Mouse (Mus musculus) heart, embryonic 10.5 days (tissue): ENCODE data around the gene Gm12184. TPM values are rescaled to one million over a fixed set of nuclear protein-coding genes. Genes with fewer than 3 reads are reported as not detected.

ENCODE experiments used
- DNase-seq: peaks from one replicate; pipeline ENCODE4 v3.0.0-alpha.2; 2017; ENCODE audit warnings: low spot score
- H3K27ac ChIP-seq: fragments of 300-500 bp; sonication (generic); 2 replicates; pipeline ENCODE4 v1.5.1; 2016; ENCODE audit warnings: mild to moderate bottlenecking
- H3K27me3 ChIP-seq: fragments of 300-500 bp; sonication (generic); 2 replicates; pipeline ENCODE4 v1.6.1; 2016; ENCODE audit warnings: mild to moderate bottlenecking; ENCODE audit not compliant: poor library complexity, insufficient read depth, severe bottlenecking
- H3K36me3 ChIP-seq: fragments of 300-500 bp; sonication (generic); 2 replicates; pipeline ENCODE4 v1.6.1; 2016; ENCODE audit warnings: mild to moderate bottlenecking, moderate library complexity
- H3K4me1 ChIP-seq: fragments of 300-500 bp; sonication (generic); 2 replicates; pipeline ENCODE4 v1.6.1; 2016; ENCODE audit warnings: mild to moderate bottlenecking
- H3K4me3 ChIP-seq: fragments of 300-500 bp; sonication (generic); 2 replicates; pipeline ENCODE4 v1.5.1; 2016; ENCODE audit warnings: mild to moderate bottlenecking, moderate library complexity
- H3K9me3 ChIP-seq: fragments of 300-500 bp; sonication (generic); 2 replicates; pipeline ENCODE4 v1.6.1; 2016; ENCODE audit warnings: mild to moderate bottlenecking, moderate library complexity
- WGBS: fragments of 180-500 bp; shearing (Covaris S2); methylation state at CpG from one replicate; pipeline ENCODE4 v1.1.7; 2016; 5-methylcytosine and 5-hydroxymethylcytosine counted together
- polyA plus RNA-seq: library from polyadenylated mRNA; unstranded; fragments of >200 nt; fragmentation: Nextera tagmentation; extraction: Ambion mirVana; gene quantifications from 2 replicates; pipeline ENCODE4 v1.2.1, GENCODE M21; 2016

Gm12184 gene
- polyA plus RNA-seq, 1 experiment from 2014 or later: 1.9 TPM

DNA sequence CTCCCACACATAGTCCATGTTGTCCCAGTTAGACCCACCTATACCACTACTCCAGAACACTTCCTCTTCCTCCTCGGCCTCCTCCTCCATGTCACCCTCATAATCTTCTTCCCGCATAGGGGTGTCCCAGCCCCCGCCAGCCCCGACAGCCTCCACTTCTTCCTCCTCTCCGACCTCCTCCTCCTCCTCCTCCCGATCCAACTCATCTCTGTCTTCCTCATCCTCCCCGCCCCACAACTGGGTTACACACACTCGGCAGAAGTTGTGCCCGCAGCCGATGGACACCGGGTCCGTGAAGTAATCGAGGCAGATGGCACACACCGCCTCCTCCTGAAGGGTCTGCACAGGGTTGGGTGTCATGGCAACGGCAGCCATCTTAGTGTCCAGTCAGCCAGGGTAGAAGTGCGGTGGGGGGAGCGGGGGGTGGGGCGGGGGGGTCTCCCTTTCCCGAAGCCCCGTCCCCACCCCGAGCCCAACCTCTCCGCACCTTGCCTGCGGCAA is 10.1 kb downstream of the Gm12184 start:
- WGBS: 5% methylated on average over 23 of the region's 23 CpGs
- Histone ChIP-seq H3K4me3 (peak overlapping the region; percentile 95), H3K4me1 (peaks cover 15% of the 10 kb centered on the region), H3K36me3 (peaks cover 34% of the 10 kb centered on the region), H3K27ac (peak overlapping the region; percentile 97), H3K27me3 (no peaks in the 10 kb centered on the region), H3K9me3 (no peaks in the 10 kb centered on the region)
- DNase-seq: peak; percentile 86

DNA sequence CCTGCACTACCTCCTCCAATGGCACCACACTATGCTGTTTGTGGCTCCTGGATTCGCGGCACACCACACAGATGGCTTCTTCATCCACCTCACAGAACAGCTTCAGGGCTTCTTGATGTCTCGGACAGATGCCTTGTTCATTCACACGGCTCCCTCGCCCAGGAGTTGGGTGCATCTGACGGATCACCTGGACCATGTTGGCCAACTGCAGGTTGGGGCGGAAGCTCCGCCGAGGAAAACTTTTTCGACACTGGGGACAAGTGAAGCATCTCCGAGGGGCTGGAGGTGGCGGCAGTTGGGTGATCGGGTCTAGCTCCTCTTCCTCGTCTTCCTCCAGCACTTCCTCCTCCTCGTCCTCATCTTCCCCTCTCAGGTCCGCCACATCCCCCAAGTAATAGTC is 10.6 kb downstream of the Gm12184 start:
- DNase-seq: no peak
- Histone ChIP-seq H3K36me3 (peaks cover 39% of the 10 kb centered on the region), H3K27ac (peak overlapping the region; percentile 97; the same call in 1 of the 2 replicates), H3K9me3 (no peaks in the 10 kb centered on the region), H3K27me3 (no peaks in the 10 kb centered on the region), H3K4me3 (peak overlapping the region; percentile 95), H3K4me1 (peaks cover 15% of the 10 kb centered on the region)
- 79% methylated on average over 16 of the region's 16 CpGs for WGBS

DNA sequence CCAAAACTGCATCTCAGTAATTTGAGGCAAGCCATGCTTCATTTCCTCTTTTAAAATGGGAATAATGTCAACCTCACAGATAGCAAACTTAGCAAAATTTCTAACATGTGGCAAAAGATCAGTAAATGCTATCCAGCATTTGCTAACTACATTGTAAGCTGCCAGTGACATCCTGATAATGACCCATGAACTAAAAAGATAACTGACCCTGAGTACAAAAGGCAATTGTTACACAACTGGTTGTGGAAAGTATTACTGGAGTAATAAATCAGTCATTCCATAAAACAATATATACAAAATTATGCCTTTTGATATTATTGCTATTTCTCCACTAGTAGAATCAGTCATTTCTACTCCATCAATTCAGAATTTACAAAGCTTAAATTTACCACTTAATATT is 12.7 kb downstream of the Gm12184 start:
- no peak for DNase-seq
- Histone ChIP-seq H3K27me3 (no peaks in the 10 kb centered on the region), H3K27ac (no peak overlapping the region), H3K4me1 (peaks cover 15% of the 10 kb centered on the region), H3K36me3 (peaks cover 58% of the 10 kb centered on the region), H3K9me3 (no peaks in the 10 kb centered on the region), H3K4me3 (no peak overlapping the region)

DNA sequence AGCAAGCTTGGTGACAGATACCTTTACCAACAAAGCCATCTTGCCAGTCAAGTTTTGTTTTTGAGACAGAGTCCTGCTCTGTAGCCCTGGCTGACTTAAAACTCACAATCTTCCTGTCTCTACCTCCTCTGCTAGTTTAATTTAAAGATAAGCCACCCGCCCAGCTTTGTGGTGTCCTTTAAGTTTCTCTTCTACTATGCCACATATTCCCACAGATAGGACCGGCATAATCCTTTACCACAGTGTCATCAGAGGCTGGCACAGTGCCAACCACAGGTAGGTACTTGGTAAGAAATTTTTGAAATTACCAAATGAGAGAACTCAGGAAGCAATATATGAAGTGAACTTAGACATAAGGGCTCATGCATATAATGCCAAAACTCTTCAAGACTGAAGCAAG is 16.3 kb downstream of the Gm12184 start:
- Histone ChIP-seq H3K27ac (no peak overlapping the region), H3K27me3 (no peaks in the 10 kb centered on the region), H3K4me3 (no peak overlapping the region), H3K9me3 (no peaks in the 10 kb centered on the region), H3K36me3 (peaks cover 87% of the 10 kb centered on the region), H3K4me1 (peaks cover 8% of the 10 kb centered on the region; the same call in 1 of the 2 replicates)
- 86% methylated on average over 2 of the region's 2 CpGs for WGBS
- DNase-seq: no peak

DNA sequence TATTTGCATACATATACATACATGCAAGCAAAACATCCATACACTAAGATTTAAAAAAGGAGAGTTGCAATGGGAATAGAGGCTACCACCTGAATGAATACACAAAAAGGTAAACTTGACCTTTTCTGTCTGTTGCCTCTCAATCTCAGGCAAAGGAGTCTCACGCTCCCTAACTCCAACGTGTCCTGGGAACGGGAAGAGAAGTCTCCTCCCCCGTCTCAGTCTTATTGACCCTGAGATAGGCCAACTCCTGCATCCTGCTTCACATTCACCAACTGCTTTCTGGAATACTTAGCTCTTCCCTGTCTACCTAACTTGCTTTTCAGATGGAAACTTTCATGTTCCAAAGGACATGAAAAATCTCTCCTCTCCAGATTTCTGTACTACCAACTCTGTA is 17.0 kb downstream of the Gm12184 start:
- 54% methylated on average over 4 of the region's 4 CpGs for WGBS
- peaks cover 88% of the 10 kb centered on the region for H3K36me3 ChIP-seq
- no peaks in the 10 kb centered on the region for H3K9me3 ChIP-seq

DNA sequence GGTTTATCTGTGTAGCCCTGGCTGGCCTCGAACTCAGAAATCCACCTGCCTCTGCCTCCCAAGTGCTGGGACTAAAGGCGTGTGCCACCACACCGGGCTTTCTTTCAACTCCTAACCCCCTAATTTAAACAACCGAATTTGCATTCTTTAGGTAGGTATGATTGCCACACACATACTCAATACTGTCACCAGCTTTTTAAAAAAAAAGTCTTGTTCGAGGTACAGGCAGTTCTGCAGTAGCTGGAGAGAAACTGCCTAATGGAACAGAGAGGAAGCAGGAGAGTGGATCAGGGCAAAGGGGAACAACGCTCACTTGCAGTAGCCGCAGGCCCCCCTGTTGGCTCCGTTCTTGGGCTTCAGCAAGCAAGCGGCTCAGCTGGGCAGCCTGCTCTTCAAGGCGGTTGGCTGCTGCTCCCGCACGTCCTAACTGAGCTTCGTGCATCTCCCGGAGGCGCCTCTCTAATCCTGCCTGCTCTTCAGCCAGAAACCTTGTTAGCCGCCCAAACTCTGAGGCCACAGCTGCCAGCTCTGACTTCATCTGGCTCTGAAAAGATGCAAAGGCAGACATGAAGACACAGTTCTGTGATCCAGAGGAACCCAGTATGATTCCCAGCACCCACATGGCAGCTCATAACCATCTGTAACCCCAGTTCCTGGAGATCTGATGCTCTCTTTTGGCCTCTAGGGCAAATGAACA is 17.6 kb downstream of the Gm12184 start:
- no peak overlapping the region for H3K4me3 ChIP-seq
- H3K36me3 ChIP-seq: peaks cover 92% of the 10 kb centered on the region
- no peak for DNase-seq
- peaks cover 6% of the 10 kb centered on the region; the same call in 1 of the 2 replicates for H3K4me1 ChIP-seq
- H3K27me3 ChIP-seq: no peaks in the 10 kb centered on the region
- no peaks in the 10 kb centered on the region for H3K9me3 ChIP-seq
- no peak overlapping the region for H3K27ac ChIP-seq
- 76% methylated on average over 16 of the region's 16 CpGs for WGBS

More for the DNA sequence above, 17.0 kb downstream of the Gm12184 start:
- DNase-seq: no peak
- peaks cover 6% of the 10 kb centered on the region; the same call in 1 of the 2 replicates for H3K4me1 ChIP-seq
- H3K27ac ChIP-seq: no peak overlapping the region
- no peak overlapping the region for H3K4me3 ChIP-seq
- H3K27me3 ChIP-seq: no peaks in the 10 kb centered on the region

DNA sequence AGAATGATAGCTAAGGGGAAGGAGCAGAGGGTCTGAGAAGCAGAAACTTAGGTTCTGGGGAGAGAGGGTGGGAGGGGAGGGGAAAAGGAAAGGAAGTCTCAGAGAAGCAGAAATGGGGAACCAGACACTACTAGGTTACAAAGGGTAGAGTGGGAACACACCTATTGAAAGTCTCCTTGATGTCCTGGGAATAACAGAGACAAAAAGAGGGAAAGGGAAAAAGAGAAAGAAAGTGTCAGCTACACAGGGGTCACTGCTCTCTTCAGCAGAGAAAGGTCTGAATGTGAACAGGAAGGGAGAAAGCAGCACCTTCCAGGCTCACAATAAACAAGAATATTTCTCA is 18.2 kb downstream of the Gm12184 start:
- H3K27ac ChIP-seq: no peak overlapping the region
- peaks cover 96% of the 10 kb centered on the region for H3K36me3 ChIP-seq
- DNase-seq: no peak
- no peaks in the 10 kb centered on the region for H3K27me3 ChIP-seq
- H3K4me3 ChIP-seq: no peak overlapping the region
- H3K9me3 ChIP-seq: no peaks in the 10 kb centered on the region
- H3K4me1 ChIP-seq: peaks cover 6% of the 10 kb centered on the region; the same call in 1 of the 2 replicates

DNA sequence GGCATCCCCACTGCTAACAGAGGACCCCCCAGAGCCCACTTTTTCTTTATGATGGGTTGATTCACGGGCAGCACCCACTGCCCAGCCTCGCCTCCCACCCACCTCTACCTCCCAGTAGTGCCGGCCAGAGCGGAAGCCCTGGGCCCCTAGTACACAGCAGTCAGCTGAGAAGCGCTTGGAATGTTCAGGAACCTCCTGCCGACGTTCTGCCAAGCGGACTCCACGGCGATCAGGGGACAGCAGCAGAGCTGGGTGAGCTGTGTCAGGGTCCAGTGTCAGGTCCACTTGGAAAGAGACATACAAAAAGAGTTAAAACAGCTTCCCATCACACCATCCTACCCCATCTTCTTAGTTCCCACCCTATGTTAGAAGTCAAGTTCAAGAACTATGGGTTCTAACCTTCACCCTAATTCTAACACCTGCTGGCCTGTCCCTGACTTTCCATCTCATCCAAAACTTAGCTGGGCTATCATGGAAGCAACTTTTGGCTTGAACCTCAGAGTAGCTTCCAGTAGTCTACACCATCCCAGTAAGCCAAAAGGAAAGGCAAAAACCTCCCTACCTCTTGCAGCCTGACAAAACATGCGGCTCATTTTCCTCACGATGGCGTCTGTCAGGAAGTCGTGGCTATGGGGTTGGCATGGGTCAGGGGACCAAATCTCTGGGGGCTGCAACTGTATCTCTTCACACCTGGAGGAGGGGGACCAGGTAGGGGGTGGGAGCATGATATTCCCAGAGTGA is 18.7 kb downstream of the Gm12184 start:
- H3K27me3 ChIP-seq: no peaks in the 10 kb centered on the region
- H3K4me1 ChIP-seq: peaks cover 6% of the 10 kb centered on the region; the same call in 1 of the 2 replicates
- H3K27ac ChIP-seq: no peak overlapping the region
- no peaks in the 10 kb centered on the region for H3K9me3 ChIP-seq
- H3K4me3 ChIP-seq: no peak overlapping the region
- DNase-seq: no peak
- WGBS: 71% methylated on average over 14 of the region's 14 CpGs
- peaks cover 97% of the 10 kb centered on the region for H3K36me3 ChIP-seq

DNA sequence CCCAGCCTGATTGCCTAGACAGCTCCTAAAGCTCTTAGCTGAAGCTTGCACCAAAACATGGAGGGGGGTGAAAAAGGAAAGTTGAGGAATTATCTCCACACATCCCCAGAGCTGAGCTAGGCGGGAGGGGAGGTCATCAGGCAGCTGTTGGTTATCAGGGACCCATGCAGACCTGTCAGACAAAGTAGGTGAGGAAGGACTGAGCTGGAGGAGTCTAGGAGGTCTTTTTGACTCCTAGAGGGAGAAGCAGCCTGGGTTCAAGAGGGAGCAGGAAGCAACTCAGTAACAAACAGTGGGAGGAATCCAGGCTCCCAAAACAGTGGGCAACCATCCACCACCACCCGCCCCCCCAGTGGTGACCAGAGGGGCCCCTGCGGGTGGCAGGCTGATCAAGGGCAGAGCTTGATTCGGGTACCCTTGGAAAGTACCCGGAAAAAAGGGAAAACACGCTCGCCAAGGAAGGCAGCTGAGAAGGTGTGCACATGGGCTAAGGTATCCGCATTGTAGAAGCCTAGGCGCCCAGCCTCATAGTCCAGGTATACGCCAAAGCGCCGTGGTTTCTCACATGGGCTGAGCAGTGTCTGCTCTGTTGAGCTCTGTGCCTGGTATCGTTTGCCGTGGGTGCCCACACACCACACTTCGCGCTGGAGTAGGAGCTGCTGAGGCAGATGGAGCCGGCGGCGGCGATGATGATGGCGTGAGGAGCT is 19.4 kb downstream of the Gm12184 start:
- H3K9me3 ChIP-seq: no peaks in the 10 kb centered on the region
- no peaks in the 10 kb centered on the region for H3K27me3 ChIP-seq
- DNase-seq: no peak
- H3K36me3 ChIP-seq: peaks cover 98% of the 10 kb centered on the region
- H3K4me1 ChIP-seq: peaks cover 11% of the 10 kb centered on the region
- H3K27ac ChIP-seq: no peak overlapping the region
- no peak overlapping the region for H3K4me3 ChIP-seq
- 61% methylated on average over 21 of the region's 21 CpGs for WGBS

DNA sequence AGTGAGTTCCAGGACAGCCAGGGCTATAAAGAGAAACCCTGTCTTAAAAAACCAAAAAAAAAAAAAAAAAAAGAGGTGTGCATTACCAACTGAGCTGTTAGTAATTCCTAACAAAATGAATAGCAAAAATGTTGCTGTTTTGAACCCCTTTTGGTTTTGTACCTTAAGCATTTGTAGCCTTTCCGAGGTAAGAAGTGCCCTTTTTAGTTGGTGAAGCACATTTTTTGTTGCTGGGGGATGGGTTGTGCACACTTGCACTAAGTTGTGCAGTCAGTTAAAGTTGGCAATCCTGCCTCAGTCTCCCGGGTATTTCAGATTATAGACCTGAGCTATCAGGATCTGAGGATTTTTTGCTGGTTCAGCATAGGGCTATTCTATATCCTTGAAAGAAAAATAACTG is 21.5 kb downstream of the Gm12184 start:
- WGBS: 87% methylated on average over 2 of the region's 2 CpGs
- no peaks in the 10 kb centered on the region for H3K27me3 ChIP-seq
- no peaks in the 10 kb centered on the region for H3K9me3 ChIP-seq
- H3K27ac ChIP-seq: no peak overlapping the region
- peaks cover 85% of the 10 kb centered on the region for H3K36me3 ChIP-seq
- peaks cover 18% of the 10 kb centered on the region for H3K4me1 ChIP-seq
- no peak for DNase-seq
- no peak overlapping the region for H3K4me3 ChIP-seq

DNA sequence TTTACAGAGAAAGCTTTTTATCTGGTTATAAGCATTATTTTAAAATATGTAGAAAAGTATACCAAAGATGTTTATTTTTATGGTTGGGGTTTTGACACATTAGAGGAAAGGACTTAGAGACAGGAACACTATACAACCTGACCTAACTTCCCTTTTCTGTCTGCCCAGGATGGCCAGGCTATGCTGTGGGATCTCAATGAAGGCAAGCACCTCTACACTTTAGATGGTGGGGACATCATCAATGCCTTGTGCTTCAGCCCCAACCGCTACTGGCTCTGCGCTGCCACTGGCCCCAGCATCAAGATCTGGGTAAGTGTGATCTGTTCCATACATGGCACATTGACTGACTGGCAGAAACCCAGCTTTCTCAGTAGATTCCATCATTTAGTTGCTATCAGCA is 22.5 kb downstream of the Gm12184 start:
- H3K9me3 ChIP-seq: no peaks in the 10 kb centered on the region
- no peak overlapping the region for H3K27ac ChIP-seq
- no peak overlapping the region for H3K4me3 ChIP-seq
- WGBS: 94% methylated on average over 2 of the region's 2 CpGs
- peaks cover 18% of the 10 kb centered on the region for H3K4me1 ChIP-seq
- H3K27me3 ChIP-seq: no peaks in the 10 kb centered on the region
- no peak for DNase-seq
- peaks cover 76% of the 10 kb centered on the region for H3K36me3 ChIP-seq

DNA sequence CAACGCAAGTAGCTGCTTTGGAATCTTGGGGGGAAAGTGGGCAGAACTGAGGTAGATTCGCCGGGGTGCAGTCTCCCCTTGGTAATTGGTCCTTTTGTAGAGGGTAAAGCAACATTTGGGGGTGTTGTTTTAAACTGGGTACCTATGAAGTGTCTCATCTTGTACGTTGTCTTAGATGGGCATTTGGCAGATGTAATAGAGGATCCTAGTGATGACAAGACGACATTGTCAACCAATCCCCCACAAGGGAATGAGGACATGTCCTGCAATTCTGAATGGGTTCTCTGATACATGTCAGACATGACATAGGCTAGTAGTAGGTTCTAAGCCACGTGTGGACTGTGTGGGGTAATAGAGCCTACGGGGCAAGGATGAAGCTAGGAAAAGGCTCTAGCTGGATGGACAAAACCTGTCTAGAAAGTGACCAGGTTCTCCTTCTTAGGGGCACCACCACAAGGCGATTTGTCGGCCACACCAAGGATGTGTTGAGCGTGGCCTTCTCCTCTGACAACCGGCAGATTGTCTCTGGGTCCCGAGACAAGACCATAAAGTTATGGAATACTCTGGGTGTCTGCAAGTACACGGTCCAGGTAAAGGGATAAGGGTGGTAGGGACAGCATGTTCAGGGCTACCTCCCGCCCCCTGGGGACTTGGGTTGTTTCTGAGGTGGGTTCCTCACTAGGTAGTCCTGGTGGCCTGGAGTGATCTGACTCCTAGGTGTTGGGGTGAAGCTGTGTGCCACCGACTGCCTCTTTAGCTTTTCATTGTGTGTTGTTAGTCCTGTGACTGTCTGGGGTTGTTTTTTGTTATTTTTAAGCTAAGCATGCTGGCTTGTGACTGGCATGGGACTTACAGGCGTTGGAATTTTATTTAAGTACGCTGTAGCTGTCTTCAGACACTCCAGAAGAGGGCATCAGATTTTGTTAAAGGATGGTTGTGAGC is 24.4 kb downstream of the Gm12184 start:
- peak overlapping the region; percentile 73 for H3K4me3 ChIP-seq
- H3K27me3 ChIP-seq: no peaks in the 10 kb centered on the region
- H3K36me3 ChIP-seq: peaks cover 58% of the 10 kb centered on the region
- DNase-seq: no peak
- H3K27ac ChIP-seq: peak overlapping the region; percentile 93; the same call in 1 of the 2 replicates
- H3K4me1 ChIP-seq: peaks cover 29% of the 10 kb centered on the region
- 71% methylated on average over 17 of the region's 17 CpGs for WGBS
- H3K9me3 ChIP-seq: no peaks in the 10 kb centered on the region
